Mouse (Mus musculus): Measurements from ENCODE around the gene Eipr1.

DNA sequence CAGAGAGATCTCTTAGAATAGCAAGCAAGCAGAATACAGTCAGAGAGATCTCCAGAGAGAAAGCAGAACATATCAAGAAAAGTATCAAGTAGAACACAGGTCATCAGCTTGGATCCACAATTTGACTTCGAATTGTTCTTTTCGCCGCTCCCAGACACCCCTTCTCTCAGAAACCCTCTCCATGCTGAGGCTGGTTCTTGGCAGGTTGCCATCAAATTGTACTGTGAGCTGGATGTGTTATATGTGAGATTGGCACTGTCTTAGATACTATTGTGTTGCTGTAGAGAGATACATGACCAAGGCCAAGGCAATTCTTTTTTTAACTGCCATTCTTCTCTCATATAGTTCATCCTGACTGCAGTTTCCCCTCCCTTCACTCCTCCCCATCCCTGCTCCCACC lies 43.4 kb downstream of the Eipr1 start:
- TF ChIP-seq GATA1 (IDR thresholded peaks at IDR 0.05; ENCODE audit: borderline replicate concordance, low read length) (no peak), FLI1 (IDR thresholded peaks at IDR 0.05; ENCODE audit: low read length) (no peak)

All from megakaryocyte, embryonic 14.5 days (primary cell).